Mouse (Mus musculus): Measurements from ENCODE around the gene Cxcr4.

DNA sequence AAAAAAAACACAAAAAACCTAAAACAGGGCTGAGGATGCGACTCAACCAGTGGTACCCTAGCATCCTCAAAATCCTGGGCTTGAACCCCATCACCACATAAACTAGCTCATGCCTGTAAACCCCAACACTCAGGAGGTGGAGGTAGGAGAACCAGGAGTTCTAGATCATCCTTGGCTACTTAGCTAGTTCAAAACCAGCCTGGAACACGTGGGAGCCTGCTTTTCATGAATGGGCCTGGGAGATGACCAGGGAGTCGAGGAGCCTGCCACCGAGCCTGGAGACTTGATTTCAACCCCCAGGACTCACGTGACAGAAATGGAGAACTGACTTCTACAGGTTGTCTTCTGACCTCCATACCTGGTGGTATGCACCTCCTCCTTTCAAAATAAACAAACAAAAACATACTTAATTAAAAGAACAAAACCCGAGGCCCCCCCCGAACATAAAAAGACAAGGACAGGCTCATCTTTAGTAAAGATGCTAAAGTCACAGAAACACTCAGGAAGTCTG is 45.2 kb upstream of the Cxcr4 start:
- TF ChIP-seq CTCF (IDR thresholded peaks at IDR 0.05; ENCODE audit: low read depth, low read length) (no peak), TAL1 (conservative IDR thresholded peaks at IDR 0.05; ENCODE audit: low read depth, low read length) (no peak), GATA2 (IDR thresholded peaks at IDR 0.05; ENCODE audit: borderline replicate concordance, low read depth, low read length) (no peak), POLR2AphosphoS5 (IDR thresholded peaks at IDR 0.05; ENCODE audit: insufficient replicate concordance, low read depth, low read length) (no peak)
